Mouse (Mus musculus) gastrocnemius, adult 18-20 months (tissue): Measurements from ENCODE around the gene Lpp. TPM values are rescaled to one million over a fixed set of nuclear protein-coding genes. Genes with fewer than 3 reads are reported as not detected.
A peak's percentile ranks its signal among the peaks of the same experiment; 100 is the strongest.

Experiments
- DNase-seq: peaks from one replicate; pipeline ENCODE4 v3.0.0; 2021; ENCODE audit warnings: low spot score
- total RNA-seq, 2 experiments: library from RNA; stranded (reverse); gene quantifications; 2 replicates each; pipeline ENCODE4 v1.2.3; 2021

Gene Lpp
- total RNA-seq, 2 experiments from 2014 or later = 13.4 to 17.4 TPM

DNA sequence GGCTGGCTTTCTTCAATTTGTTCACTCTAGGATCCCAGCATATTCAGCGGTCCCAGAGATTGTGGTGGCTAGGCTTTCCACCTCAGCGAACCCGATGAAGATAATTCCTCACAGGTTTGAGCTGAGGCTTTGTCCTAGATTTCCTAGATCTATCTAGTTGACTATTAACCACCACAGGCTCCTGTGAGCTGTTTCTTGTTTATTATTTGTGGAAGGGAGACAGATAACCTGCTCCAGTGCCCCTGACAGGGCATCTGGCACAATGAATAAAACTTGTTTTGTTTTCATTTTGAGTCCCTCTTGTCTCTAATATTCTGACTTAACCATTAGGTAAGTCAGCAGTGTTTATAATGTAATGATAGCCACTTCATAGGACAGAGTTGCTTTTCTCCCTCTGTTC is 5.6 kb downstream of the Lpp start:
- no peak for DNase-seq

DNA sequence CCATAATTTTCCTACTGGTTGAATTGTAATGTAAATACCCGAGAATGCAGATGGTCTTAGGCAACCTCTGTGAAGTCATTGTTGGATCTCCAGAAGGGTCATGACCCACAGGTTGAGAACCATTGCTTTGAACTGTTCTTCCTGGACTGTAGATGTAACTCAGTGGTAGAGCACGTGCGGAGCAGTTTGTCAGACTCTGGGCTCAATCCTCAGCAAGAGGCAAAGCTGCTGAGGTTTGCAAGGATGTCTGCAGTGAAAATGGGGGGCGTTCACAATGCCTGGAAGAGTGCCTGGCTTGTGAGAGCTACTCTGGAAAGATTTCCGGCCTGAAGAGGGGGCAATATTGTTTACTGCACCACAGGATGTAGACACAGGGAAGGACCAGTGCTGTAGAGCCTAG is 6.2 kb downstream of the Lpp start:
- DNase-seq = no peak

DNA sequence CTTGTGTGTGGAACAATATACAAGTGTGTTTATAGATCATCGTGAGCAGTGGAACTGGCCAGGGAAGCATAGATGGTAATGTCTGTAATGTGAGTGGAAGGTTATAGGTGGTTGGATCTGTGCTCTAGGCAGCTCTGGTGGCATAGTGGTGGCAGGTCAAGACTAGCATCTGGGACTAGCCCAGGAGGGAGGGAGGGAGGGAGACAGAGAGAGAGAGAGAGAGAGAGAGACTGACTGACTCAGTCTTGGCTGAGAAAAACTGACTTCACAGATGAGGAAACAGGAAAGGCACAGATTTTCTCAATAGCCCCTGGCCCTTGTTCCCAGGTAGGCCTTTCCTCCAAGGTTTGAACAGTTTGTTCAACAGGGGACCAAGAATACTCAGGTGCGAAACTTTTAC is 7.5 kb downstream of the Lpp start:
- DNase-seq = no peak

DNA sequence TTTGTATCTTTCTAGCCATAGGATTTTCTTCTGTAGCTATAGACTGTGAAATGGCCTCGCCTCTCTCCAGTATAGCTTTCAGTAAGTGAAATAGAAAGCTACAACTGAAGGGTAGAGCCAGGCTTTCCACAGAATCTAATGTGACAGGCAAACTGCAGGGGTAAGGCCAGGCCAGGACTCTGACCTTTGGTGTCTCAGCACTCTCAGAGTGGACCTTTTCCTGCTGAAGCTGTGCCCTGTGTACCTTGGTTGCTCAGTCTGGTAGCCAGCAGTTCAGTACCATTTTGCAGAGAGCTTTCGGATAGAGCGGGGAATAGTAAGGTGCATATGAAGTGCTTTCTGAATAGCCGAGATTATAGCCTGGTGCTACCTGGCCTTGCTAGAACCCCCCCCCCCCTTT is 9.5 kb downstream of the Lpp start:
- no peak for DNase-seq

DNA sequence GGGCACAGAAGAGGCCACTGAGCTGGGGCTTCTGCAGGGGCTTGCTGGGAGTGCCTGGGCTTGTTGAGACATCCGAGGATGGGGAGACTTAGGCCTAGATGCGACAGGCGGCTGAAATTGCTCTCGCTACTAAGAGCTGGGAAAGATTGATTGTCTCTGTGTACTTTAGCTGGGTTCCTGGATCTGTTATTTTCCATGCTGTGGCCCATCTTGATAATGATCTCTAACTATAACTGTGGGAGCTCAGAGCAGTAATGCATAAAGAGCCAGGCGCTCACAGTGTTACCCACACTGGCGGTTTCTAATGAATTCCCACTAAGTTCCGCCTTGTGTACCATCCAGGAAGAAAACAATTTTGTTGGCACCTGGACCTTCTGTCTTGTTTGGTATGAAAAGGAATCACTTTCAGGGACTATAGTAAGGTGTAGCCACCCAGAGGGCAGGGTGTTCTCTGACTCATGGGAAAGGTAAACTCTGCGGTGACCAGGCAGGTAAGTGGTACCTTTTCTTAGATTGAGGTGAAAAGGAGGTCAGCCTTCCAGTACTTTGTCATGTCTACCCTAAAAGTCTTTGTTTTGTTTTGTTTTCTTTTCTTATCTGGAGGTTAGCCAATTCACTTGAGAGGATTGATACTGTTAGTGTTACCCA is 10.6 kb downstream of the Lpp start:
- DNase-seq = no peak

DNA sequence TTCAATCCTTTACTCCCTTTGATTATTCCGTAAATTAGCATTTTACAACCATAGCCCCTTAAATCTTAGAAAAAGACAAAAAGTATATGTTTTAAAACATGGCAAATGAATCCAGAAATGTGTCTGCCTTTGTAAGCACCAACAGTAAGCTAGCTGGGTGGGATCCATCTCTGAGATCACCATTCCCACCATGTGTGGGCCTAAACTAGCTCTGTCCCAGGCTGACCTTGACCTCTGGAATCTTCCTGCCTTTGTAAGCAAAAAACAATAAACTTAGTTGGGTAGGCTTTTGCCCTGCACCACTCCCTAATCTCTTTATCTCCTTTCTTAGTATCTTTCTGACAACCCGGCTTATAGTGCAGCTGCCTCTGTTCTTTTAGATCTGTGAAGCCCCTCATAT is 13.2 kb downstream of the Lpp start:
- DNase-seq = no peak

DNA sequence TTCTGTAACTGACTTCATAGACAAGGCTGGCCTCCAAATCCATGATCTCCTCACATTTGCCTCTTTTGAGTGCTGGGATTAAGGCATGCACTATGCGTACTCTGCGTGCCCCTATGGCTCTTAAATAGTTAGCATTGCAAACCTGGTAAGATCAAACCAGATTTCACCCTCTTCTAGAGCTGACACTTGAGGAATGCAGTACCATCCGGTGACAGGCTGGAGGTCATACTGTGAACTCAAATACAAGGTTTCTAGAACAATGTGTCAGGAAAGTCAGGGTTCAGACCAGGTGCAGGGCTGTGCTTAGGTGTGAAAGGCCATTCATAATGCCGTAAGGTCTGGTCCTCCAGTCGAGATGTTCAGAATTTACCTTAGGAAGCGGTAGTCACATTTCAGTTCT is 18.0 kb downstream of the Lpp start:
- no peak for DNase-seq

DNA sequence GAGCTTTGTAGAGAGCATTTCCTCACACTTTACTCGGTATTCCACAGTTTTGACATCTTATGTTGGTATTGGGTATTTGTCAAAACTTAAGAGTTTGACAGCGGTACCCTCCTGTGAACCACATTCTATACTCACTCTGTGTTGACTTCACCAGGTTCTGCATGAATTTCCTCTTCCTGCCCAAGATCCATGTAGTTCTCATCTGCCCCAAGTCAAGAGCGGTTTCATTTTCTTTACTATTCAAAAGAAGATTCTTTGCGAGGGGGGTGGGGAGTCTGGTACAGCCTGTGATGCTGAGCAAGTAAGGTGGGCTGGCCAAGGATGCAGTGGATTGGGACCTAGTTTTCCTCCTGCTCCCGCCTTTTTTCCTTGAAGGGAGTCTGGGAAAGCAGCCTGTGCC is 18.9 kb downstream of the Lpp start:
- no peak for DNase-seq

DNA sequence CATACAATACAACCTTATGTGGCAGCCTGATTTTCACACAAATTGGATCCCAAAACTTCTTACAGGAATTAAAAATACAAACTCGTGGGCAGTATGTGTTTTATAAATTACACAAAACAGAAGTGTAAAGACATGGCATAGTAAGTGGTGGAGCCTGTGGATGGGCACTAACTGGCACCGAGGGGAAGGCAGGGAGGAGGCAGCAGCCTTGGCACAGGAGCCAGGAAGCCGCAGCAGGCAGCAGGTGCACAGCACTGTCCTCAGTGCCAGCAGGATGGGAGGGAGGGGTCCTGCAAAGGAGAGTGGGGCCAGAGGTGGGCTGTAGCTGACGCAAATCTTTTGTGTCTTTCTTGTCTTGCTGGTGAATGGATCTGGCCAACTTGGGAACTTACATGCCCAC is 19.8 kb downstream of the Lpp start:
- no peak for DNase-seq

DNA sequence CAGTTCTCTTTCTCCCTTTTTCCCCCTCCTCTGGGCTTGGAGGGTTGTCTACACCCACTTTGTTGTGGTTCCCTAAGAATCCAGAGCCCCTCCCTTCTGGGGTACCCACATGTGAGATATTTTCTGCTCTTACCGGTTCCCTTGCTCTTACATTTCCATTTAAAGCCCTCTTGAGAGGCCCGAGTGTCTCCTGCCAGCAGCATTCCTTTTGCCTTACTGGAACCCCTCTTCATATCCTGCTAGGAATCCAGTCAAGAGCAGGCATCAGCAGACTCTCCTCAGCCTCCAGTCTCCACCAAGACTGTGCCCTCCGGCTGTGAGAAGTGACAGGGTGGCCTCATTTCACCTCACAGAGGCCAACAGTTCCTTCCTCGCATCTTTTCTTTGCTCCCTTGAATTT is 24.7 kb downstream of the Lpp start:
- DNase-seq = no peak

DNA sequence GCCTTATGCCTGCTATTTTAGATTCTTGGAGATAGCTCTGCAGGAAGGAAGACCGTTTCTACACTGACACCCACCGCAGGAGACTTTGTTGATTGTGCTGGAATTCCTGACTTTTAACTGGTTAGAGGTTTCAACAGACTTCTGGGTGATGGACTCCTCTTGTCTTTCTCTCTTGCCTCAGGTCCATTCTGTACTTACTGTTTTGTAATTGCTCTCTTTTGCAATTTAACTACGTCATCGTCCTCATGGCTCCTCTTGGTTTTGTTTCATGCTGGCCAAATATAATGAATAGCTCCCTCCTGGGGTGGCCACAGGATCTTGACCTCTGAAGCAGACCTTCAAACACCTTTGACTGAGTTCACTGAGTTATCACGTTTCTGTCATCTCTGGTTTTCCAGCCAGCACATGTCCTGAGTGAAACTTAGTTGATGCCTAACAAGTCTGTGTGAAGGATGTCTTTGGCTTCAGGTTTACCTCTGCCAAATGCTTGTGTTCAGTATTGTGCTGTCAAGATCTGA is 27.4 kb downstream of the Lpp start:
- no peak for DNase-seq

DNA sequence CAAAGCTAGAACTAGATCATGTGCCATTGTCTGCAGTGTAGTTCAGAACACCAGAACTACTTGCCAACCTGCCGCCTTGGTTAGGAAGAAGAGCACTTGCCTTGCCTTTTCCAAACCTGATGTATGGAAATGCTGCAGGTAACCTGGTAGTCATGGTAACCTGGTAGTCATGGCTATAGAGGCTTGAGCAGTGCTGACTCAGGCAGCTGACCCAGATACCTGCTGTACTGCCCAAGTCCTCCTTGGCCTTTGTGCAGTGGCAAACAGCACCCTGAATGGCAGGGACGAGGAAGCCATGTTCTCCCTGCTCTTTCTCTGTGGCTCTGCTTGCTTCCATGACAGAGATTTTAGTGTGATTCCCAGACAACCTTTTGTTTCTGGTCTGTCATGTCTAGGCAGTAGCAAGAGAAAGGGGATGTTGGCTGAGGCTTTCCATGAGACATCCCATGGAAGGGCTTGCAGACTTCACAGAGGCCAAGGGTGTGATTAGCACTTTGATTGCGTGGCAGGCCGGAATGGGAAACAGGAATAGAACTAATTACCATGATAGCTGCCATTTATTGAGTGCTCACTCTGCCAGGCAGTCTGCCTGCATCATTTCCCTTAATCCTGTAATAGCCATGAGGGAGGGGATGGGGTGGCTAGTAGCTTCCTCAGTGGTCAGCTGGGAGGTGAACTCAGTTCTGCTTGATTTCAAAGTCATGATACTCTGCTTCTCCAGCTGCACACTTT is 28.5 kb downstream of the Lpp start:
- no peak for DNase-seq

DNA sequence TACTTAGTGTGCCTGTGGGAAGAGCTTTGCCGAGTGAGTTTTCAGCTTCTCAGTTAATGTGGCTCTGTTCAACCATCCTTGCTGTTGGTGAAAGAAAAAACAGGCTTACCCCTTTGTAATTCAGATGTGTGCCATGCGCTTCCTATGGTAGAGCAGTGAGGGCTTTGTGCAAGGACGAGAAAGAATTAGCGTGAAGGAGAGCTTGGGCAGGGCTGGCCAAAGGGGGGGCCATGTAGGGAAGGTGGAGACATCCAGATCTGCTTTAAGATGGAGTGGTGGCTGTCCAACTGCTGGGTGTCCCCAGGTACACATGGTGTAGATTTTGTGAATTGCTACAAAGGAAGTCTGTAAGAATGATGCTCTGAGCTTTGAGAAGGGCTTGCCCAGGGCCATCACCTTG is 29.9 kb downstream of the Lpp start:
- DNase-seq = no peak

DNA sequence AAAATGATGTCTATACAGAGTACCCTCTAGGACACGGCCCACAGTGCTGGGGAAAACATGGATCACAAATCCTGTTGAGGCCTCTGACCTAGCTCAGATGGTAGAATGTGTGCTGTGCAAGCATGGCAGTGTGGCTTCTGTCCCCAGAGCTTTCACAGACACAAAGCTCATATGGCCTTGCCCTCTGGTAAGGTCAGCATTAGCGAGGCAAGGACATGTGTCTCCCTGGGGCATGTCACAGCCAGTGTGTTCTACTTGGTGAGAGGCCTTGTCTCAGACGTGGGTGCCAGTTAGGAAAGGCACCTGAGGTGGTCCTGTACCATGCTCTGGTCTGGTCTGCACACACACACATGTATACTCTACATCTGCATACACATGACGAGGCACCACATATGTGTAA is 30.4 kb downstream of the Lpp start:
- no peak for DNase-seq

DNA sequence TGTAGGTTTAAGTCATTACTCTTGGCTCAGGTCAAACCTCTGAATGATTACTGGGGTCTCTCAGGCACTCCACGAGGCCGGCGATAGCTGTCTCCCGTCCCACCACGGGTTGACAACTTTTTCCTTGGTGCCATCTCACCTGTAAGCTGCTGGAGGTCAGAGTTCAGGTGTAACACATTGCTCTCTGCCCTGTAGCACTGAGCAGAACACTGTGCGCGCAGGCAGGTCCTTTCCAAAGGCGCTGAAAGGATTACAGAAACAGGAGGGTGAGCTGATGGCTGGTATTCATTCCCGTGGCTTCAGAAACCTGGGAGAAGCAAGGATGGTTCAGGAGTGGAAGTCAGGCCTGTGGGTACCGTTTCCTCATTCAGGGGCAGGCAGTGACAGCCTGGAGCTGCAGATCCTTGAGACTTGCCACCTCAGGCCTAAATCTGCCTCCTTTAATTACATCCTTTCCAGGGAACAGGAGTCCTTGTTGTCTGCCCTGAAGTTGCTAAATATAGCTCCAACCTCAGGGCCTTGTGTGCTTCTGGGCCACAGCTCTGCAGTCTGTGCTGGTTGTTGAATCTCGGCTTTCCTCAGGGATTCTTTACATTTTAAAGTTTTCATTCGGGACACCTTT is 31.2 kb downstream of the Lpp start:
- DNase-seq = peak; percentile 39

DNA sequence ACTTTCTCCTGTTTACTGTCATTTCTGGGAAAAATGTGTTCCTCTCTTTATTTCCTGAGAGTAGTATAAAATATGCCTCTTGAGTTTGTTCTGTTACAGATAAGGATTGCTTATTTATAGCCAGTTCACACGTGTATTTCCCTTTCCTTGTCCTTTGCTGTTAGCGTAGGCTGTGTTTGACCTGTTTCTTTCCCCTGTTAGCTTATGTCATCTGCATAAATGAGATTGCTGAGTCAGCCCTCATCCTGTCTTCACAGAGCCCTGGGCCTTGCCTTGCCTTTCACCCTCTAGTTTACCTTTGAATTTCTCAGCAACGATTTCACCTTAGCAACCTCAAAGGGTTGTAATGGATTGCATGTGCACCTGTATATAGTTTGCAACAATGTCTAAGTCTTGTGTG is 32.5 kb downstream of the Lpp start:
- no peak for DNase-seq

DNA sequence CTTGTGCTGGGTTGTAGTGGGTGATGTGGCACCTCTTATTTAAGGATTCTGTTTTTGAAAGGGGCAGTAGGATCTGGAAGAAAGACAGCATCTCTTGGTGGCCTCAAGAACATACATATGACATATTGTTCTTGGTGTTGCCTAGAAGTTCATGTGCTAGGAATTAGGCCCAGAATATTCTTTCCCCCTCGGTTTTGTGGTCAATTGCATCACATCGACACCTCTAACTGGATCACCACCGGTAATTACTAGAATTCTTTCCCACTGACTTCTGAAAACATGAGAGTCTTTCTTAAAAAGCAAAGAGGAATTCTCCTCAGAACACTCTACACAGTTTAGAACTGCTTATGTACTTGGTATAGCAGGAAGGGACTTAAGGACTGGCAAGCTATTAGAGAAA is 34.3 kb downstream of the Lpp start:
- DNase-seq = no peak

DNA sequence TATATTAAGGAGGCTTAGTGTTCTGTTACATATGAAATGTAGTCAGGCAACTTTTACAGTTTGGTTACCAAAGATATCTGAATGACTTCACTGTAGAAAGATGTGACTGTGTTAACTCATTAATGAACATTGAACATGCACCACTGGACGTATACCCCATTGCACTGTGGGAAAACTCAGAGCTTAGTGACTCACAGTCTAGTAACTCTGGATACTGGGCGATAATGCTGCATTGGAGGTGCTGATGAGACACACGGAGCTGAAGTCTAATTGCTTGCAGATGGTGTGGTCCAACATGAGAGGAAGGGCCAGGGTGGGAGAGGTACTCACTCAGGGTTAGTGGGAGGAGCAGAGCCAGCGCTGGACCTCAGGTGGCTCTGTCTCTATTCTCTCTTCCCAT is 34.7 kb downstream of the Lpp start:
- no peak for DNase-seq

DNA sequence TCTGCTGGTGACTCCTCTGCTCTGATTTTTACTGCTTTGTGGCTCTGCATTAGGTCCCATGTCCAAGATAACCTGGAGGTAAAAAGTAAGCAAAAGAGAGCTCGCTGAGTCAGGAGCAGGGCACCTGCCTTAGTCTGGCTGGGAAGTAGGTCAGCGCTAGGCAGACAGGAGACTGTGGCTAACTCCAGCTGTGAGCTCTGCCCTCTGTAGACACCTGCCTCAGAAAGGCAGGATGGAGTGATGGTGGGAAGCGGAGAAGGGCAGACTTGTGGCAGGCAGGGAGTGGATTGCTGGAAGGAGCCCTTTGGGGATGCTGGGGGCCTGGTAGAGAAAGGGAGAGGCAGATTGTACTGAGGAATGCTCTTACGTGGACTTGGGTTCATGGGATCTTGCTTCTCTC is 35.4 kb downstream of the Lpp start:
- no peak for DNase-seq

DNA sequence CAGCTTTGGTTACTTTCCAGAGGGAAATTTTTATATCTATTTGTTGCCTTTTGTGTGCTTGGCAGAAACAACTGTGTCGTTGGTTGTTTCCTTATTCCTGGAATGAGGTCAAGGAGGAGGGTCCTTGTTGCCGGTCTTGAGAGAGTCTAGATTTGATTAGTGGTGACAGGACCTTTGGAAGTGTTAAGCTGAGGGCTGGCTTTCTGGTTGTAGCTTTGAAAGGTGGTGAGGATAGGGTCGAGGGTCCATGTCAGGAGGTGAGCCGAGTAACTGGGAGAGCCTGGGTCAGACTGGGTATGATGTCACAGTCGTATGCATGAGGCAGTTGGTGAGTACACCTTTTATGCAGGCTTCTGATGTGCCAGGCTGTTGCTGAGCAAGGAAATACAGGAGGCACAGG is 36.4 kb downstream of the Lpp start:
- DNase-seq = no peak

DNA sequence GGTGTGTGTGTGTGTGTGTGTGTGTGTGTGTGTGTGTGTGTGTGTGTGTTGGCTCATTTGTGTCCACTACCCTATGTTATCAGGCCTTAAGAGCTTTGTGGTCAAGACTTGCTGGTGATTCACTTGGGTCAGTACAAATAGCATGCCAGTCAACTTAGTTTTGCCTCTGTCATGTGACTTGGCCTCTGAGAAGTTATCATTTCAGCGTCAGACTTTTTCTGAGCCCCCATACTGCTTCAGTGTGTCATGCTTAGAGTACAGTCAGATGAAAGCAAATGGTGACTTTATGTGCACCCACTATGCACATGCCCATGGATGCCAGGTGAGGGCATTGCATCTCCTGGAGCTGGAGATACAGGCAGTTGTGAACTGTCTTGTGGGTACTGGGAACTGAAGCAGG is 38.5 kb downstream of the Lpp start:
- DNase-seq = no peak

DNA sequence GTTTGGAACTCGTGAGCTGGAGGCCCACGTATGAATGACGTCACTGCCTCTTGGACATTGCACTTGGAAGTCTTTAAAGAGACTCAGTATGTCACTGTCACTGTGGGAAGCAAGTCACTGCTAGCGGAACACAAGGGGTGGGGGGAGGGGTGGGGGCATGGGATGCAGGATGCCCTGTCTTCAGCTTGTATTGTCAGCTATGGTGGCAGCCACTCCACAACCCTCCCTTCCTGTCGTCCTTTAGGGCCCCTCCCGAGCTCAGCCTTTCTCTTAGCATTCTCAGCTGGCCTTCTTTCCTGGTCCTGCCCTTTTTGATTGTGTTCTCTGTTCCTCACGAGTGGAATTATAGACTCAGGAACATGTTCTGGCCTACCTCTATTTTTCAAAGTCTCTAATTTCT is 40.3 kb downstream of the Lpp start:
- no peak for DNase-seq

DNA sequence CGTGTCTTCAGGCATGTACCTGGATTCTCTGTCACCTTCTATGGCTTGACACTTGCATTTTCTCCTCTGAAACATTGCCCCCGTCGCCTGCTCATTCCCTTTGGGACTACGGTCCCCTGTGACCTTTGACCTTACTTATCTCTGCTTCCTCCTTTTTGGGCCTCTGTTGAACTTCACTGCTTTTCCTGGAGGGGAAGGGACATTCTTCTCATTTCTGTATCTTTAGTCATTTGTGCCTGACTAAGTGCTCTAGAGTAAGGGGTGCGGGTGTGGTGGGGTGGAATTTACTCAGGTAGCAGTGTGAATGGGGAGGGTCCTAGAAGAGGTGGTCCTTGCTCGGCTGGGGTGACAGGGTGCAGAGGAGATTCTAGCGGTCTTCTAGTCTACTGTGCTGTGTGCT is 40.7 kb downstream of the Lpp start:
- DNase-seq = no peak
